Mouse (Mus musculus): ENCODE measurements at regions not wholly inside any gene's neighbourhood (a gene's known extent, or its start where the extent isn't known, plus 50 kb on each side); places are given as distances from the start of the nearest gene placed in this dataset.

- TF ChIP-seq CTCF (IDR thresholded peaks at IDR 0.05; ENCODE audit: borderline replicate concordance, control insufficient read depth, extremely low read depth, insufficient read depth, low read length, poor library complexity) (no peak), POLR2A (IDR thresholded peaks at IDR 0.05; ENCODE audit: control insufficient read depth, extremely low read depth, insufficient read depth, low read length, poor library complexity) (no peak)
These were observed 63.2 kb upstream of the Agps start for GRCm38 (mm10) chr2:75768559-75769304.
